Mouse (Mus musculus) urinary bladder, adult 2 months (tissue): ENCODE data around the gene 5830473C10Rik. TPM values are rescaled to one million over a fixed set of nuclear protein-coding genes. Genes with fewer than 3 reads are reported as not detected.

Experiments used
- DNase-seq: peaks from one replicate; pipeline ENCODE4 v3.0.0; 2022; ENCODE audit warnings: low spot score
- polyA plus RNA-seq: library from polyadenylated mRNA; depleted of rRNA; stranded (reverse); fragments of >200 nt; gene quantifications from 2 replicates; pipeline ENCODE4 v1.2.3, GENCODE M21; 2012; rRNA removed

Gene 5830473C10Rik
- polyA plus RNA-seq: not detected in 2 replicates

DNA sequence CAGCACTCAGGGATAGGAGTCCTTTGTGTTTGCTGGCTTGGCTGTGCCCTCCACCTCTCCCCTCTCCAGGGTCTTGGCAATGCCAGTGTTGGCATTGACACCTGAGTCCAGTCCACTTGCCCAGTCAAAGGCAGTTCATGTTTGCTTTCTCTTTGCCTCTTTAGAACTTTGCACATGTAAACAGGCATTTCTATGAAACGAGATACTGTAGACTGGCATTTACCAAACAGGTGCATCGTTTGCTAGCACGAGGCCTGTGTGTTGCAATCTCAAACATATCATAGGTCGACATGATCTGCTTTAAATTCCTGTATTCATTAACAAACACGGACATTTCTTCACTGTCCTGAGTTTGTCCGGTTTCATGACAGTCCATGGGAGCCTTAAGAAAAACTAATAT lies at the start of gene 5830473C10Rik:
TSS of gene 5830473C10Rik (plus strand) at position 365 of the 400 bp plus-strand sequence.
- DNase-seq: no peak

DNA sequence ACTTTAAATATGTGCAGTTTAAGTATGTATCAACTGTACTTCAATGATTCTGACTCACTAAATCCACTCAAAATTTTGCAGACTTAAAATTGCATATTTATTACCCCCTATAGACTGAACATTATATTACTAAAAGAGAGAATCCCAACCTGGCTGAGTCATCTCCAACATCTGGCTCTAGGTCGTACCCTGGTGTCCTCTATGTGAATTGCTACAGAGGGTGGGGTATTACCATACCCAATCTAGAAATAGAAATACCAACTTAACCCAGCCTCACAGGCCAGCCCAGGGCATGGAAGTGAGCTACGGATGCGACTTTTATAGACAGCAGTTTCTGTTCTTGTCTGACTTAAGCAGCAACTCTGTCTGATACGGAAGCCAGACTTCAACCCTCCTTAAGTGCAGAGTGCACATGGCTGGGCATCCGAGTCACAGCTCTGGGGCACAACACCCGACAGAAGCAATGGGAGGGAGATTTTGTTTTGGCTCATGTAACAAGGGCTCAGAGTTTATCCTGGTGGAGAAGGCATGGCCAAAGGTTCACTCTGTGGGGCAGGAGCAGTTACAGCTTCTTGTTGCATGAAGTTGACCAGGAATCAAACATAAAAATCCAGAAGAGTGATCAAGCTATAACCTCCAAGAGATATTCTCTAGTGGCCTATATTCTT lies 48.5 kb upstream of the 5830473C10Rik start:
- no peak for DNase-seq

DNA sequence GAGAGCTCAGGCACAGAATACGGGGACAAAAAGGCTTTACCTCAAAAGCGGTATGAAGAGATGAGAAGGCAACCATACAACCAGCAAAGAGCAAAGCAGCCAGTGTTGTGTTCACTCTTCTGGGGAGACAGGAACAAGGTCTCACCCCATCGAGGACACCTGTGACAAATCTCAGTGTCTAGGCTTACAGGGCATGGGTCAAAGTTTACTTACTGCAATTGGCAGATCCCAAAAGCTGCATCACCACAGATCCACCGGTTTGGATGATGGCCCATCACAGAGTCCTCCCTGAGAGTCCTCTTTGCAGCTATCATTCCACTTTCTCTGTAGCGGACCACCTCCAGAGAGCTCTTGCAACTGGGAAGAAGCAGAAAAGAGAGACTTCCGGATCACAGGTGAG lies 45.3 kb upstream of the 5830473C10Rik start:
- DNase-seq: no peak

DNA sequence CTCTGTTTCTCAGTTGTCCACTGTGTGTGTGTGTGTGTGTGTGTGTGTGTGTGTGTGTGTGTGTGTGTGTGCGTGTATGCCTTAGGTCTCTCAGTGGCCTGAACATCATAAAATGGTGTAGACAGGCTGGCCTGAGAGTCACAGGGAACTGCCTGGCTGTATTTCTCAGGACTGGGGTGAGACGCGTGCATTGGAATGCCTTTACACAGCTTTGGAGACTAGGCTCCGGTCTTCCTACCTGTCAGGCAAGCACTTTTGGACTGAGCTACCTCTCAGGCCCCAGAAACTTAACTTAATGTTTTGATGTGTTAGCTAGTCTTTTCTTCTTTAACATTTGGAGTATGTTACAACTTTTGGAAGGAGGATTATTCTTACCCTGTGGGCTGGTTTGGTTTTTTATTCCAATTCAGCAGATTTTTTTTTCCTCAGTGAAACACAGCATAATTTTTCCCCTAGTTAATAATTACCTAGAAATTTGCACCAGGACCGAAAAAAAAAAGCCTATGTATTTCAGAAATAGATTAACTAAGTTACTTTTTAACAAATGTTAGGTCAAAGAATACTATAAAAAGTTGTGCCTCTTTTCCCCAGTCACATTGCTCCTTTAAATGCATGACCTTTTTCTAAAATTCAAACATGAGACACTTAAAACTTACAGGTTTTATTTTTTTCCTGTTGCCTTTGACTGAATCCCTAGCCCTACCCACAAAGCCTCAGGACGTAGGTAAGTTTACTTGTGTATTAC lies 42.4 kb upstream of the 5830473C10Rik start, which contains the start of gene Afm:
TSS of gene Afm (plus strand) at position 577 of the 745 bp plus-strand sequence.
- DNase-seq: no peak

DNA sequence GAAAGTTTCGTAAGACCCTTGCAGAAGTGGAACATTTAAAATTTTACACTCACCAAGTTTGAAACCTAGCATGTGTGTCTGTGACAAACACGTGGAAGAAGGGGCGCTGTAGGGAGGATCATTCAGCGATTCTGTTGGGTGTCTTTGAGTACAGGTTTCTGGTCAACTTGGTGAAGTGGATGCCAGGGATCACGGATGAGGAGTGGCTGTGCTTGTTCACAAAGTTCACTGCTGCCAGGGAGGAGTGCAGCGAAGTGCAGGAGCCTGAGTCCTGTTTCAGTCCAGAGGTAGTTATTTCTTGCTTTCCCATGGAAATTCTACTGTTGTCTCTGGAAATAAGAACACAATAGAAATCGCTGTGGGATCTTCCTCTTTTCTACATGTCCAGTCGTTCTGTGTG lies 9.7 kb upstream of the 5830473C10Rik start:
- no peak for DNase-seq

DNA sequence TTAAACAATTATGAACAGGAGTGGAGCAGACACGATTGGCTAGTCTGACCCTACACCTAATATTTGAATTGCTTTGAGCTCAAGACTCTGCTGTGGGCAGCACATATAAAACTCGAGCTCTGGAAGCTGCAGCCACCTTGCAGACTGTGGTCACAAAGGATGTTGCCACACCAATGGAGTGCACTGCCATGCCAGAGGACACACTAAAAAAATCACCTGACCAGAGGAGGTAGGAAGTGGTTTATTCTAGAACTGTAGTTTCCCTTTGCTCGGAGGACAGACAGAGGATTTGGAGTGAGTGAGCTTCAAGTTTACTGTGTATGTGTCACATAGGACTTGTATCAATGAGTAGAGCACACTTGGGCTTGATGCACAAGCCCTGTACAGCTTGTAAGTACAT lies 4.9 kb upstream of the 5830473C10Rik start:
- no peak for DNase-seq

DNA sequence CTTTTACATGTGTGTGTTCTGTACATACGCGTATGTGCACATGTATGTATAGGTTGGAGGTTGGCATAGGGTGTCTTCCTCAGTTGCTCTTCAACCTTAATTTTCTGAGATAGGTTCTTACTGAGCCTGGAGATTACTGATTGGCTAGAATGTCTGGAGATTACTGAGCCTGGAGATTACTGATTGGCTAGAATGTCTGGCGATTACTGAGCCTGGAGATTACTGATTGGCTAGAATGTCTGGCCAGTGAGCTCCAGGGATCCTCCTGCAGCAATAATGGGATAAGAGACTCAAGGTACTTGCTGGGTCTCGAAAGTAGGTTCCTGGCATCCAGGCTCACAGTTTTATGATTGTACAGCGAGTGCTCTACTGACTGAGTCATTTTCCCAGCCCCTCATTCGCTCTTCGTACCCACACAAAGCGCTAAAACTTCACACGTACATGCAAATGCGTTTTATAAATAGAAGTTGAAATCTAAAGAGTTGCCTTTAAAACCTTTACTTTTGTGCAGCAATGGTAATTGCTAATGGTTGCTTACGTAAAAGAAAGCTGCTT lies 891 bp downstream of the 5830473C10Rik start:
- DNase-seq: no peak

DNA sequence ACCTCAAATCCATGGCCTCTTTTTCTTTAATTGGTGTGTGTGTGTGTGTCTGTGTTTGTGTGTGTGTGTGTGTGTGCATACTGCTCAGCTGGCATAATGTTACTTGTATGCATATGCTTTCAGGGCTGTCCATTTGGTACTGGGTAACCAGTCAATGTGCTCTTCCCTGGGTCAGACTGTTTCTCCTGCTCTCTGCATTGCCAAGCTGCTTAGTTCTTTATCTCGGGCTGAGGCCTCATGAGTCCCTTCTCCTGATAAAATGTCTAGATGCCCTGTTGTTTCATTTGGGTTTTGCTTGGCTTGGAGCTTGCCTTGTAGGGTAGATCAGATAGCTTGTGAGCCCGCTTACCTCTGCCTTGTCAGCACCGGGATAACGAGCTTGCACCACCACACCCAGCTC lies 2.0 kb downstream of the 5830473C10Rik start:
- no peak for DNase-seq

DNA sequence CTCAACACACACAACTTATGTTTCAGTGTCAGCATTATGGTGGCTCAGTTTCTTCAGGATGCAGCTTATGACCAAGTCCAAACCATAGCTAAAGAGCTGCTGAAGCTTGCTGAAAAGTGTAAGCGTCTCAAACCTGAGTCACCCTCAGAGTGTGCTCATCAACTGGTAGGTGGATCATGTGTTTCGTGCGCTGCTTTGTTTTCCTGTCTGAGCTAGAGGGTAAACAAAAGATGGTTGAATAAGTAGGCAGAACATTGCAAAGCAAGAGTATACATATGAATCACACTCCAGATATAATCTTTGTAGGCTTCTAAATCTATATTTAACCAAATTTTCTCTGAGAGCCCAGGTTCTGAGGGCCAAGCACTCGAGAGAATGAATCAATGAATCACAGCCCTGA lies 3.3 kb downstream of the 5830473C10Rik start:
- DNase-seq: no peak

DNA sequence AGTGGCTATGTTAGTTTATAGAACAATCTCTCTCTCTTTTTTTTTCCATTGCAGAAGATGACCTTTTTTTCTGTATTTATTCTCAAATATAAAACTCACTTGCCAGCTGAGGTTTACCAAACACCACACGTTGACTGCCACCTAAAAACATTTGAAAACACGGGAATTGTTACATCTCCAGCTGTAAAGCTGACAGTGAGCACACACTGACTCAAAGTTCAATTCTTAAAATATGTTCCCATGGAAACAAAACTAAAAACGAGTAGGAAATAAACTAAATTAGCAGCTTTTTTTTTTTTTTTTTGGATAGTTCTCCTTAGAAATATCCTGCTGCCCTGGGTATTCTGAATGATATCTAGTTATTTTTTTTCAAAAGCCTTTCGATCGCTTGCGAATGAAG lies 4.3 kb downstream of the 5830473C10Rik start:
- no peak for DNase-seq

DNA sequence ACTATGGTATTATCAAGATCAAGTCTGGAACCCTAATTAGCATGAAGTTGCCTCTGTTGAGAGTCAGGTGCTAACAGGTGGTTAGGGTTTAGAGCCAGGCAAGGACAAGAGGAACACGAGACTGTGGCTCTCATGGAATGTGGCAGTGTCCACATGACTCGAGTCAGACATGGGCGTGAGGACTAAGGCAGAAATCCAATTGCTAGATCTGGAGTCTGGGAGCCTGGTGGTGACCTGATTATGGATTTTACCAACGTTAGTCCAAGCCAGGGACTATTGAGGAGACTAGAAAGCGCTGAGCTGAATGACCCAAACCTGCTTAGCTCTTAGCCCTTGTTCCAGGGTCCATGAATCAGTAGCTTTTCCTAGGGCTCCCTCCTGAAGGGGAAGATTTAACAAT lies 6.9 kb downstream of the 5830473C10Rik start:
- DNase-seq: no peak

DNA sequence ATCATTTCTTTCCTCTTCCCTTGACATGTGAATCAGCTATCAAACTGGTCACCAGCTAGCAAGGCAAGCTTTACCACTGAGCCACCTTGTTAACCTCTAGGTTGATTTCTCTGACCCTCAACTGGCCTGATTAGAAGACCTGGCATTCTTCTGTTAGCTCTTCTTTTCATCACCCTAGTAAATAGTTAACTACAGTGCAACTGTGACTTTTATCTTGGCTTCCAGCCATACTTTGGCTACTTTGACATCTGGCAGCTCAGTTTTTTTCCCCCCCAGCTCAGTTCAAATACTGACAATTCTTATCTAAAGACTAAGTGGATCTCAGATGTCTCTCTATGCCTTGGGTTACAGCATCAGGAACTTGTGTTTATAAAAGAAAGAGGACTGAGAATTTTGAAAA lies 7.4 kb downstream of the 5830473C10Rik start:
- no peak for DNase-seq

DNA sequence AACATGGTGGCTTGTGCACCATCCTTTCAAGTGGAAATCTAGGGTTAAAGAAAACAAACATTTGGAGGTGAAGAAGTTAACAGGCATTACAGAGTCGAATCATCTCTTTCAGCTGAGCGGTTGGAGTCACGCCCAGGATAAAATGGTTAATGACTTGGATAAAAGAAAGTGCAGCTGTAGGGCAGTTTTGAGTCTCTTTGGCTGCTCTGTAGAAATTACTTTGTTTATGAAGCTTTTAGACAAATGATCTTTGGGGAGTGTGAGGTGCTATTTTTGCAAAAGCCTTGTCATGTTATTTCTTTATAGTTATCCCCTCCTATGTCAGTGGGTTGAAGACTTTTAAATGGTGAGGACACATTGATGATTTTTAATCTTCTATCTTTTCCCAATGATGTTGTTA lies 10.3 kb downstream of the 5830473C10Rik start:
- no peak for DNase-seq

DNA sequence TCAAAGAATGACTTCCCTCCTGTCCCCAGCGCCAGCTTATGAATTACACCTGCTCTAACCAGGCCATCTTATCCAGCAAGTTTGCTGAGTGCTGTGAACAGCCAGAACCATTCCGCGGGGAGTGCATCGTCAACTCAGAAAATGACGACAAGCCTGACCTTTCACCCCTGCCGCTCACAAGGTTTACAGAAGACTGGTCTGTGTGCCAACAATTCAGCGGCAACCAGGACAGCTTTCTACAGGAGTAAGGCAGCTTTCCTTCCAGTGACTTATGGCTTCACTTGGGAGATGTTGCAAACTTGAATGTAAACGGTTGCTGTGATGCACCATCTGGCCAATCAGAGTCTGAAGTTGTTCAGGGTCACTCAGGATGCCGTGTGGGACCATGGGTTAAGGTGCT lies 16.8 kb downstream of the 5830473C10Rik start:
- no peak for DNase-seq

DNA sequence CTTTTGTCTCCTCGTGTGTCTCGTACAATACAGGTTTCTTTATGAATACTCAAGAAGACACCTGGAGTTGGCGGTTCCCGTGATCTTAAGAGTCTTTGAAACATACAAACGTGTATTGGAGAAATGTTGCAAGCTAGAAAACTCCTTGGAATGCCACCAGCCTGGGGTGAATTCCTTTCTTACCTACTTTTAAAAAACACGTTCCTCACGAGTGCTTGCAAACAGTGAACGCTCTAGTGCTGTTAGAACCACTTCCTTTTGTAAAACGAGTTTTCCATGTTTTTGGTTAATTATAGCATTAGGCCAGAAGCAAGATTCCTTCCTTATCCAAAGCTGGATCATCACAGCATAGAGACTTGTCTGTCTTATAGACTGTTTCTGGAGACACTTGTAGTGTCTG lies 18.6 kb downstream of the 5830473C10Rik start:
- DNase-seq: no peak

DNA sequence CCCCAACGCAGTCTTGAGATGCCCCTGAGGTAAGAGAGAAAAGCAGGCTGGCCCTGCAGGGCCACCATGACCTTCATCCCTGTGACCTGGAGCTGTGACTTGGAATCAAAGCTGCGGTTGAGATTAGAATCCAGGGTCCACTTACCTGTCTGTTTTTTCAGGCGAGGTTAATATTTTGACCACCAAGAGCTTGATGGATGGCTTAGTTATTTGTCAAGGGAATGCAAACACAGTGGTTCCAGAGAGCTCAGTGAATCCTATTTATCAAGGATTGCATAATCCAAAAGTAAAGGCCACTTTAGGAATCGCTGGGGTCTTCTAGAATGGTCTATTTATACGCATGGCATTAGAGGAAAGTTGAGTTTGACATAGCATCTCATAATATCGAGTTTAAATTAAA lies 21.3 kb downstream of the 5830473C10Rik start:
- DNase-seq: no peak

DNA sequence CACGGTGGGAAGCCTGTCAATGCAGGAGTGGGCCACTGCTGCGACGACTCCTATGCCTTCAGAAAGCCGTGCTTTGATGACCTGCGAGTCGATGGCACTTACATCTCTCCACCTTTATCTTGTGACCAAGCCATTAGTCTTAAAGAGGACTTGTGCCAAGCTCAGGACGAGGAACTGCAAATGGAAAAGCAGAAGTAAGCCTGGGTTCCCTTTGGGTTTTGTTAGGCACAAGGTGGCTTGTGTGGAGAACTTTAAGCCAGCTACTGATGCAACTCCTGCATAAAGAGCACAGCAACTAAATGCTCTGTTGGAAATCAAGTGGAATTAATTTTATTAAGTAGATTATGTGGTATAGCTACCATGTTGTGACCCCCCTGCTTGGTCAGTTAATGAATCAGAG lies 23.9 kb downstream of the 5830473C10Rik start:
- no peak for DNase-seq

DNA sequence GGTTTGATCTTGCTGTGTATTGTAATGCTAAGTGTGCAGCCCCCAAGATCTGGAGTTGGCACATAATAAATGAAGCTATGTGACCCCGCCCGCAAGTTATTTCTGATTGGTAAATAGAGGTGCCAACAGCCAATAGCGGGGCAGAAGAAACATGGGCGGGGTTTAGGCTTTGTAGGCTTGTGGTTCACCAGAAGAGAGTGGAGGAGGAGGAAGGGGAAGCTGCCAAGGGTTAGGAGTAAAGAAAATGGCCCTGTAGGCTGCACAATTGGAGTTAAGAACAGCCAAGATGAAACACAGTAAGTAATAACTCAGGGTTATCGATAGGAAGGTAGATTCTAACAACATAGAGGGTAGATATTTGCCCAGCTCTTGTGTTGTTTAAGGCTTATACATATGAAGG lies 25.6 kb downstream of the 5830473C10Rik start:
- DNase-seq: no peak

DNA sequence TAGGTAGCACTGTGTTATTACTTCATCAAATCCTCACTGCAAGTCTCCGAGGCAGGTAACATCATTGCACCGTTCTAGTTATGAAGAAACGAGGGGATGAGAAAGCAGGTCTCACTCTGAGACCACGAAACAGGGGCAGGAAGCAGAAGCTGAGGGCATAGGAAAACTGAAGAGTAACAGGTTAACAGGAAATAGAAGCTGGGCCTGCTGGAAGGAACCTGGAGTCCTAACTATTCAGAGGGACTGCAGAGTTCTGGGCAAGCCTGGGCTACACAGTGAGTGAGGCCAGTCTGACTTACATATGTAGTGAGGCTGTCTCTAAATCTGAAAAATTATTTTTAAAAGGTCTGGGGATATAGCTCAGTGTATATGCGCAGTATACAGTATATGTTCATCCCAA lies 27.2 kb downstream of the 5830473C10Rik start:
- no peak for DNase-seq

DNA sequence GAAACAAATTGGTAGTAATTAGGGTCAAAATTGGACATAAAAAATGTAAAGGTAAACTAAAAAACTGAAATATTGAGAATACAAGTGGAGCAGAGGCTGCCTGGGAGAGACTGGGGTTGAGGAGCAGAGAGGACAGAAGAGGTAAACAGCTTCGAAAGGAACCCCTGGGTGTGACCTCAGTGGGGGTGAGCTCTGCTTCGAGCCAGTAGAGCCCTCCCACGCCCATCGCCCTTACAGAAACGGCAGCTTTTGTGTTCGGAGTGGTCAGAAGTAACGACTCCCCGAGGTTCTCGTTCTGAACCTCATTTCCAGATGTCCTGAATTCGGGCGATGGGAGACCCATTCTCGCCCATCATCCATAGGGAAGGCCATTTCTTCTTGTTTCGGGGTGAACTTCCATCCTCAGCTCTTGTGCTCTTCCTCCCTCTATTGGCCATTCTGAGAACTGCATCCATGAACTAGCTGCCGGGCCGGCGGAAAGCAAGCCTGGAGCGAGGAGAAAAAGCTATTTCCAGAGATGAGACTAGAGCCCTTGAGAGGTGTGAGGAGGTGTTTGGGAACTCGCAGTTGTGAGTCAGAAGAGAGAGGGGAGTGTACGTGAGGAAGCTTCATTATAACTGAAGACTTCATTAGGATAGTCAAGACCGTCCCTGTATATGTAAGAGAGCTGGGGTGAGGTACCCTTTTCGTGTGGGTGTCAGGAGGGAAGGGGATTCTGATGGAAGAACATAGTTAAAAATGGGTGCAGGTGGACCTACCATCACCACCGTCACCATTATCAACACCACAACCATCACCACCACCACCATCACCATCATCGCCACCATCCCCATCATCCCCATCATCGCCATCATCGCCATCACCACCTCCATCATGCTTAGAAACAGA lies 28.0 kb downstream of the 5830473C10Rik start:
- DNase-seq: peak; percentile 36

DNA sequence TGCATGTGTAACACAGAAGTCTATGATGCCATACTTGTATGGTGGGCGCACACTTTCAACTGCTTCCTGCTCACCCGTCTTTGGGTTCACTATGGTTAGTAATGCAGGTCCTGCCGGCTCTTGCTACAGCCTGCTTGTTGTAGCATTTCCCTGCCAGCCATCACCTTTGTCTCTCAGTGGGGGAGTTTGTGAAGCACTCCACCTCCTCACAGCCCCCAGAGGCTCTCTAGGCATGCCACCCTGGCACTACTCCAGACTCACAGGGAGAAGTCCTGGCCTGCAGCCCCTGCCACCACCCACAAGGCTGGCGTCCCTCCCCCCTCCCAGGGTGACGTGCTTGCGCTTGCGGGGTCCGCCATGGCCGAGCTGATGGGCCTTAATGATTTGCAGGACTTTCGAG lies 29.8 kb downstream of the 5830473C10Rik start:
- no peak for DNase-seq

DNA sequence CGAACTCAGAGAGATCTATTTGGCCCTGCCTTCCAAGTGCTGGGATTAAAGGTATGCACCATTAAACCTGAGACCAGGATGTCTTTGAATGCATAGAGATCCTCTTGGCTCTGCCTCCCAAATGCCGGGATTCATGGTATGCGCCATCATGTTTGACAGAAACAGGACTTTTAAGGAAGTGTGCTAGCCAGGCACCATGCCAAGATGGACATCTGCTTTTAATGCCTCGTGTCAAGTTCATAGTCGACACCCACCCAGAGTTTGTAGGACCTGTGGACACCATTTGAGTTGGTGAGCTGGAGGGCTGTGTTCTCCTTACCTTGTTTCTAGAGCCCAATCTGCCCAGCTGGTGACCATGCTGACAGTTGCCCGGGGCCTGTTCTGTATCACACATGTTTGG lies 31.0 kb downstream of the 5830473C10Rik start:
- no peak for DNase-seq
